Mouse (Mus musculus) MEL (cell line): ENCODE data around the gene Spns1. TPM values are rescaled to one million over a fixed set of nuclear protein-coding genes. Genes with fewer than 3 reads are reported as not detected.

Experiments used
- DNase-seq: peaks from one replicate; pipeline ENCODE4 v3.0.0; 2011; ENCODE audit warnings: low read depth, low spot score
- H3K27ac ChIP-seq: 2 replicates; pipeline ENCODE4 v1.5.1; 2012; ENCODE audit warnings: low read depth, mild to moderate bottlenecking, control low read depth, low read length, moderate library complexity; ENCODE audit not compliant: control insufficient read depth
- H3K27me3 ChIP-seq, 2 experiments: fragments of 150-350 bp in 1 of 2; sonication (generic) in 1 of 2; 2 replicates each; pipeline ENCODE4 v1.6.1; 2012; ENCODE audit warnings: low read length in 2 of 2, mild to moderate bottlenecking in 2 of 2, improper control_type of control experiment in 1 of 2, moderate library complexity in 1 of 2; ENCODE audit not compliant: insufficient read depth in 2 of 2, control insufficient read depth in 1 of 2
- H3K36me3 ChIP-seq, 2 experiments: 2 replicates each; pipeline ENCODE4 v1.6.1; 2012 to 2014; ENCODE audit warnings: low read length in 2 of 2, improper control_type of control experiment in 1 of 2, inconsistent platforms in 1 of 2, mild to moderate bottlenecking in 1 of 2; ENCODE audit not compliant: insufficient read depth in 2 of 2, control insufficient read depth in 1 of 2
- H3K4me1 ChIP-seq, 2 experiments: fragments of 150-350 bp in 1 of 2; sonication (generic) in 1 of 2; 2 replicates each; pipeline ENCODE4 v1.6.1; 2012; ENCODE audit warnings: low read length in 2 of 2, improper control_type of control experiment in 1 of 2, mild to moderate bottlenecking in 1 of 2; ENCODE audit not compliant: insufficient read depth in 2 of 2, control insufficient read depth in 1 of 2
- H3K4me3 ChIP-seq, 2 experiments: fragments of 150-350 bp in 1 of 2; sonication (generic) in 1 of 2; 2 replicates each; pipeline ENCODE4 v1.5.1; 2012; ENCODE audit warnings: low read depth in 2 of 2, low read length in 2 of 2, mild to moderate bottlenecking in 2 of 2, moderate library complexity in 2 of 2, control low read depth in 1 of 2, improper control_type of control experiment in 1 of 2; ENCODE audit not compliant: control insufficient read depth in 1 of 2, insufficient read depth in 1 of 2
- H3K79me2 ChIP-seq: 2 replicates; pipeline ENCODE4 v1.6.1; 2012; ENCODE audit warnings: mild to moderate bottlenecking, low read length, moderate library complexity; ENCODE audit not compliant: control insufficient read depth, poor library complexity, insufficient read depth
- H3K9ac ChIP-seq: 2 replicates; pipeline ENCODE4 v1.6.1; 2012; ENCODE audit warnings: low read depth, mild to moderate bottlenecking, control low read depth, low read length, moderate library complexity; ENCODE audit not compliant: control insufficient read depth, poor library complexity, severe bottlenecking
- H3K9me3 ChIP-seq: fragments of 150-350 bp; sonication (generic); replicated peaks from 2 replicates; pipeline ENCODE4 v1.6.1; 2012; ENCODE audit warnings: mild to moderate bottlenecking, low read length, improper control_type of control experiment, moderate library complexity; ENCODE audit not compliant: insufficient read depth
- BHLHE40 ChIP-seq: IDR thresholded peaks from 2 replicates; pipeline ENCODE4 v1.6.1; 2012; ENCODE audit warnings: low read depth, mild to moderate bottlenecking, inconsistent platforms, low read length, improper control_type of control experiment, borderline replicate concordance
- CHD2 ChIP-seq: IDR thresholded peaks from 2 replicates; pipeline ENCODE4 v1.6.1; 2011; ENCODE audit warnings: low read length, improper control_type of control experiment
- CTCF ChIP-seq, 3 experiments: IDR thresholded peaks in 2 of 3; conservative IDR thresholded peaks in 1 of 3; 2 replicates each; pipeline ENCODE4 v1.5.1; 2011 to 2012; ENCODE audit warnings: low read length in 3 of 3, low read depth in 2 of 3, mild to moderate bottlenecking in 2 of 3, improper control_type of control experiment in 1 of 3, inconsistent platforms in 1 of 3, mixed read lengths in 1 of 3, moderate library complexity in 1 of 3; ENCODE audit not compliant: control insufficient read depth in 1 of 3, insufficient read depth in 1 of 3, poor library complexity in 1 of 3, severe bottlenecking in 1 of 3
- E2F4 ChIP-seq: IDR thresholded peaks from 2 replicates; pipeline ENCODE4 v1.6.1; 2011; ENCODE audit warnings: low read depth, low read length, improper control_type of control experiment, borderline replicate concordance
- EP300 ChIP-seq, 2 experiments: IDR thresholded peaks; 2 replicates each; pipeline ENCODE4 v1.6.1; 2011; ENCODE audit warnings: improper control_type of control experiment in 2 of 2, low read length in 2 of 2, low read depth in 1 of 2, mild to moderate bottlenecking in 1 of 2
- ETS1 ChIP-seq: IDR thresholded peaks from 2 replicates; pipeline ENCODE4 v1.6.1; 2012; ENCODE audit warnings: low read depth, mild to moderate bottlenecking, inconsistent platforms, low read length, improper control_type of control experiment, moderate library complexity
- GABPA ChIP-seq: IDR thresholded peaks from 2 replicates; pipeline ENCODE4 v1.6.1; 2012; ENCODE audit warnings: low read depth, mild to moderate bottlenecking, inconsistent platforms, low read length, improper control_type of control experiment, moderate library complexity
- GATA1 ChIP-seq: IDR thresholded peaks from 2 replicates; pipeline ENCODE4 v1.6.1; 2011; ENCODE audit warnings: low read depth, low read length, improper control_type of control experiment
- KAT2A ChIP-seq: conservative IDR thresholded peaks from 2 replicates; pipeline ENCODE4 v1.6.1; 2012; ENCODE audit warnings: low read depth, low read length, improper control_type of control experiment, inconsistent platforms
- MAFK ChIP-seq: IDR thresholded peaks from 2 replicates; pipeline ENCODE4 v1.6.1; 2011; ENCODE audit warnings: low read depth, mild to moderate bottlenecking, low read length, improper control_type of control experiment, borderline replicate concordance
- MAX ChIP-seq: IDR thresholded peaks from 2 replicates; pipeline ENCODE4 v1.6.1; 2011; ENCODE audit warnings: low read length, improper control_type of control experiment
- MEF2A ChIP-seq: IDR thresholded peaks from 2 replicates; pipeline ENCODE4 v1.6.1; 2014; ENCODE audit warnings: low read depth, mild to moderate bottlenecking, inconsistent platforms, low read length, improper control_type of control experiment; ENCODE audit not compliant: poor library complexity, insufficient replicate concordance, severe bottlenecking; ENCODE audit errors: extremely low read depth
- MXI1 ChIP-seq: IDR thresholded peaks from 2 replicates; pipeline ENCODE4 v1.6.1; 2011; ENCODE audit warnings: mild to moderate bottlenecking, low read depth, low read length, improper control_type of control experiment
- MYB ChIP-seq: IDR thresholded peaks from 2 replicates; pipeline ENCODE4 v1.6.1; 2011; ENCODE audit warnings: mild to moderate bottlenecking, low read depth, low read length, improper control_type of control experiment
- MYC ChIP-seq: IDR thresholded peaks from 2 replicates; pipeline ENCODE4 v1.6.1; 2011; ENCODE audit warnings: low read depth, mild to moderate bottlenecking, low read length, improper control_type of control experiment, moderate library complexity
- NELFE ChIP-seq: IDR thresholded peaks from 2 replicates; pipeline ENCODE4 v1.6.1; 2011; ENCODE audit warnings: low read depth, low read length, improper control_type of control experiment
- POLR2A ChIP-seq, 2 experiments: IDR thresholded peaks; 2 replicates each; pipeline ENCODE4 v1.6.1; 2011 to 2012; ENCODE audit warnings: low read length in 2 of 2, mild to moderate bottlenecking in 2 of 2, control low read depth in 1 of 2, improper control_type of control experiment in 1 of 2, low read depth in 1 of 2, moderate library complexity in 1 of 2; ENCODE audit not compliant: control insufficient read depth in 1 of 2, insufficient read depth in 1 of 2, poor library complexity in 1 of 2
- POLR2AphosphoS2 ChIP-seq: IDR thresholded peaks from 2 replicates; pipeline ENCODE4 v1.6.1; 2011; ENCODE audit warnings: low read length, improper control_type of control experiment
- RAD21 ChIP-seq: IDR thresholded peaks from 2 replicates; pipeline ENCODE4 v1.6.1; 2011; ENCODE audit warnings: mild to moderate bottlenecking, low read depth, low read length, improper control_type of control experiment
- RCOR1 ChIP-seq: IDR thresholded peaks from 2 replicates; pipeline ENCODE4 v1.6.1; 2012; ENCODE audit warnings: low read depth, mild to moderate bottlenecking, inconsistent platforms, low read length, improper control_type of control experiment
- SIN3A ChIP-seq: IDR thresholded peaks from 2 replicates; pipeline ENCODE4 v1.6.1; 2012; ENCODE audit warnings: low read length, improper control_type of control experiment, inconsistent platforms
- TAL1 ChIP-seq: IDR thresholded peaks from 2 replicates; pipeline ENCODE4 v1.6.1; 2012; ENCODE audit warnings: mild to moderate bottlenecking, inconsistent platforms, low read length, moderate library complexity, mixed read lengths
- TBP ChIP-seq: IDR thresholded peaks from 2 replicates; pipeline ENCODE4 v1.8.0; 2011; ENCODE audit warnings: low read depth, low read length, improper control_type of control experiment
- TCF12 ChIP-seq: IDR thresholded peaks from 2 replicates; pipeline ENCODE4 v1.6.1; 2014; ENCODE audit warnings: low read depth, mild to moderate bottlenecking, inconsistent platforms, low read length, improper control_type of control experiment, moderate library complexity
- UBTF ChIP-seq: IDR thresholded peaks from 2 replicates; pipeline ENCODE4 v1.6.1; 2012; ENCODE audit warnings: low read depth, mild to moderate bottlenecking, inconsistent platforms, low read length, improper control_type of control experiment, moderate library complexity, borderline replicate concordance; ENCODE audit not compliant: insufficient read depth
- USF1 ChIP-seq: IDR thresholded peaks from 2 replicates; pipeline ENCODE4 v1.6.1; 2014; ENCODE audit warnings: low read depth, mild to moderate bottlenecking, inconsistent platforms, low read length, improper control_type of control experiment, moderate library complexity
- ZKSCAN1 ChIP-seq: IDR thresholded peaks from 2 replicates; pipeline ENCODE4 v1.6.1; 2012; ENCODE audit warnings: low read depth, mild to moderate bottlenecking, inconsistent platforms, low read length, improper control_type of control experiment, moderate library complexity
- ZMIZ1 ChIP-seq: IDR thresholded peaks from 2 replicates; pipeline ENCODE4 v1.6.1; 2012; ENCODE audit warnings: low read depth, mild to moderate bottlenecking, inconsistent platforms, low read length, improper control_type of control experiment, moderate library complexity
- polyA plus RNA-seq, 2 experiments: library from polyadenylated mRNA; stranded (reverse) in 1 of 2; unstranded in 1 of 2; fragments of >175 nt in 1 of 2; fragments of >200 nt in 1 of 2; gene quantifications; 2 replicates each; pipeline versions ENCODE4 v1.2.1 to v1.2.4; 2012; ENCODE audit warnings: low replicate concordance in 2 of 2, low read depth in 1 of 2; ENCODE audit not compliant: insufficient read length in 2 of 2, insufficient read depth in 1 of 2, missing spikeins in 1 of 2
- total RNA-seq: library from RNA; depleted of rRNA; stranded (reverse); fragments of 300-350 nt; gene quantifications from 2 replicates; pipeline ENCODE4 v1.2.3, GENCODE M21; 2012

Spns1 gene
- total and polyA plus RNA-seq, 3 experiments = 28.9 to 81.6 TPM; not detected in 1

GRCm38 (mm10) chr7:126383565-126383964 lies 6.3 kb upstream of the Spns1 start:
- TF ChIP-seq GATA1 (peak; percentile 75), POLR2AphosphoS2 (no peak), E2F4 (no peak), EP300 (IDR thresholded peaks at IDR 0.05; ENCODE audit: low read depth in 1 of 2, low read length in 2 of 2) (peak; percentile 19 to 58; a peak in 2 of 4 replicates), MAFK (0 out of 2 replicates have a peak, but pooled peaks have one; percentile 22), GABPA (no peak), ETS1 (peak; percentile 65), ZMIZ1 (no peak), RAD21 (no peak), KAT2A (no peak), TAL1 (no peak), UBTF (no peak), CHD2 (no peak), MXI1 (0 out of 2 replicates have a peak, but pooled peaks have one; percentile 25), TCF12 (peak; percentile 78), MYC (no peak), TBP (no peak), CTCF (IDR thresholded peaks at IDR 0.05 in 2 of 3, conservative IDR thresholded peaks at IDR 0.05 in 1 of 3; ENCODE audit: control insufficient read depth in 1 of 3, insufficient read depth in 1 of 3, low read depth in 2 of 3, low read length in 3 of 3, poor library complexity in 1 of 3, severe bottlenecking in 1 of 3) (no peak), RCOR1 (peak; percentile 95), SIN3A (peak; percentile 53)
- Histone ChIP-seq H3K4me1 (peaks cover 0 to 5% of the 10 kb centered on the region in 2 experiments; a peak in 1 of 4 replicates), H3K36me3 (peaks cover 1 to 11% of the 10 kb centered on the region in 2 experiments; a peak in 3 of 4 replicates), H3K4me3 (no peak overlapping the region), H3K27me3 (no peaks in the 10 kb centered on the region), H3K79me2 (no peaks in the 10 kb centered on the region), H3K27ac (no peak overlapping the region), H3K9me3 (no peaks in the 10 kb centered on the region), H3K9ac (no peak overlapping the region)
- peak; percentile 40 for DNase-seq

- TF ChIP-seq ETS1 (no peak), MAX (no peak), TCF12 (no peak), BHLHE40 (no peak), CTCF (IDR thresholded peaks at IDR 0.05 in 2 of 3, conservative IDR thresholded peaks at IDR 0.05 in 1 of 3; ENCODE audit: control insufficient read depth in 1 of 3, insufficient read depth in 1 of 3, low read depth in 2 of 3, low read length in 3 of 3, poor library complexity in 1 of 3, severe bottlenecking in 1 of 3) (no peak), UBTF (no peak), MYC (no peak), E2F4 (no peak), CHD2 (no peak), GABPA (no peak), USF1 (no peak), MYB (no peak), ZKSCAN1 (no peak), RAD21 (no peak), NELFE (no peak), MEF2A (no peak), POLR2A (IDR thresholded peaks at IDR 0.05; ENCODE audit: control insufficient read depth in 1 of 2, insufficient read depth in 1 of 2, low read depth in 1 of 2, low read length in 2 of 2, poor library complexity in 1 of 2) (no peak), TBP (no peak), MAFK (no peak)
- TF ChIP-seq, all 39 proteins: peak for 0
- peaks cover 3 to 12% of the 10 kb centered on the region in 2 experiments; a peak in 2 of 4 replicates for H3K4me1 ChIP-seq
- peaks cover 0 to 11% of the 10 kb centered on the region in 2 experiments; a peak in 2 of 4 replicates for H3K36me3 ChIP-seq
- no peak overlapping the region for H3K27ac ChIP-seq
- DNase-seq = no peak
- no peaks in the 10 kb centered on the region for H3K27me3 ChIP-seq
- peaks cover 9% of the 10 kb centered on the region for H3K79me2 ChIP-seq
- peak overlapping the region; percentile 62 to 76 for H3K4me3 ChIP-seq
- H3K9ac ChIP-seq = peak overlapping the region; percentile 69
- H3K9me3 ChIP-seq = no peaks in the 10 kb centered on the region
These were observed 360 bp downstream of the Spns1 start for GRCm38 (mm10) chr7:126376903-126377277.
